Mouse (Mus musculus): ENCODE results near the gene Insl3. TPM values are rescaled to one million over a fixed set of nuclear protein-coding genes. Genes with fewer than 3 reads are reported as not detected.

Gene Insl3
- total and polyA plus RNA-seq, 3 experiments, result 0.54 to 4.4 TPM; not detected in 1

DNA sequence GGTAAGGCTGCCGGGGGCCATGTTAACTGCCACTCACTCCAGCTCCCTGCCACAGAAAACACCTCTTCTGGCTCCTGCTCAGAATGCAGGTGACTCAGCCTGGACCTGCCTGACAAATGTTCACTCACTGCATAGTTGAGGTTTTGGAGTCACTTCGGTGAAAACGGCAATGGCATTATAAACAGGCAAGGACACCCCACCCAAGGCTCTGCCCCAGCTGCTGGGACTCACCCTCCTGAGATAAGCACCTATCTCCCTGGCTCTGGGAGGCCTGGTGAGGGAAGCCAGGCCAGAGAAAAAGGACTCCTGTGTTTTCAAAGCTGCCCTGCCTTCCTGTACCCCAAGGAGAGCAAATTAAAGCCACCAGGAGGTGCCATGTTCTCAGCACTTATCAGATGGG lies 13.9 kb downstream of the Insl3 start:
- Histone ChIP-seq H3K9ac (ENCODE audit: control insufficient read depth, low read depth, low read length, poor library complexity, severe bottlenecking) (peak overlapping the region; percentile 51; the same call in 1 of the 2 replicates), H3K27me3 (ENCODE audit: control insufficient read depth in 1 of 2, insufficient read depth in 2 of 2, low read length in 2 of 2) (no peaks in the 10 kb centered on the region), H3K36me3 (ENCODE audit: control insufficient read depth in 1 of 2, insufficient read depth in 2 of 2, low read length in 2 of 2) (peaks cover 0 to 8% of the 10 kb centered on the region in 2 experiments; a peak in 2 of 4 replicates), H3K9me3 (replicated peaks; ENCODE audit: insufficient read depth, low read length) (no peaks in the 10 kb centered on the region), H3K27ac (ENCODE audit: control insufficient read depth, low read depth, low read length) (peak overlapping the region; percentile 39), H3K4me3 (ENCODE audit: control insufficient read depth in 1 of 2, insufficient read depth in 1 of 2, low read depth in 2 of 2, low read length in 2 of 2) (peak overlapping the region; percentile 20 to 38), H3K79me2 (ENCODE audit: control insufficient read depth, insufficient read depth, low read length, poor library complexity) (no peaks in the 10 kb centered on the region), H3K4me1 (ENCODE audit: control insufficient read depth in 1 of 2, insufficient read depth in 2 of 2, low read length in 2 of 2) (peaks cover 10 to 21% of the 10 kb centered on the region in 2 experiments)
- DNase-seq (ENCODE audit: low read depth, low spot score), result peak; percentile 65
- no peak for TF ChIP-seq MEF2A (IDR thresholded peaks at IDR 0.05; ENCODE audit: extremely low read depth, insufficient replicate concordance, low read depth, low read length, poor library complexity, severe bottlenecking)
- no peak for TF ChIP-seq MYC (IDR thresholded peaks at IDR 0.05; ENCODE audit: low read depth, low read length)
- TF ChIP-seq E2F4 (IDR thresholded peaks at IDR 0.05; ENCODE audit: borderline replicate concordance, low read depth, low read length), result no peak
- peak; percentile 55 for TF ChIP-seq TCF12 (IDR thresholded peaks at IDR 0.05; ENCODE audit: low read depth, low read length)
- peak; percentile 78 for TF ChIP-seq ETS1 (IDR thresholded peaks at IDR 0.05; ENCODE audit: low read depth, low read length)
- peak; percentile 58 for TF ChIP-seq SIN3A (IDR thresholded peaks at IDR 0.05; ENCODE audit: low read length)
- TF ChIP-seq BHLHE40 (IDR thresholded peaks at IDR 0.05; ENCODE audit: borderline replicate concordance, low read depth, low read length), result no peak
- TF ChIP-seq KAT2A (conservative IDR thresholded peaks at IDR 0.05; ENCODE audit: low read depth, low read length), result no peak
- TF ChIP-seq CHD1 (IDR thresholded peaks at IDR 0.05; ENCODE audit: low read depth, low read length), result no peak
- no peak for TF ChIP-seq JUND (IDR thresholded peaks at IDR 0.05; ENCODE audit: low read depth, low read length)
- no peak for TF ChIP-seq MAFK (IDR thresholded peaks at IDR 0.05; ENCODE audit: borderline replicate concordance, low read depth, low read length)
- 0 out of 2 replicates have a peak, but pooled peaks have one; percentile 19 for TF ChIP-seq MXI1 (IDR thresholded peaks at IDR 0.05; ENCODE audit: low read depth, low read length)
- TF ChIP-seq MAZ (IDR thresholded peaks at IDR 0.05; ENCODE audit: low read depth, low read length), result no peak
- no peak for TF ChIP-seq HCFC1 (IDR thresholded peaks at IDR 0.05; ENCODE audit: low read depth, low read length)
- TF ChIP-seq RAD21 (IDR thresholded peaks at IDR 0.05; ENCODE audit: low read depth, low read length), result no peak
- TF ChIP-seq CHD2 (IDR thresholded peaks at IDR 0.05; ENCODE audit: low read length), result no peak
- no peak; the same call in 1 of the 2 replicates for TF ChIP-seq SMC3 (IDR thresholded peaks at IDR 0.05; ENCODE audit: low read depth, low read length)
- TF ChIP-seq GABPA (IDR thresholded peaks at IDR 0.05; ENCODE audit: low read depth, low read length), result no peak
- TF ChIP-seq ZKSCAN1 (IDR thresholded peaks at IDR 0.05; ENCODE audit: low read depth, low read length), result no peak
- TF ChIP-seq ZC3H11A (IDR thresholded peaks at IDR 0.05; ENCODE audit: low read depth, low read length), result no peak
- TF ChIP-seq POLR2AphosphoS2 (IDR thresholded peaks at IDR 0.05; ENCODE audit: low read length), result no peak
- TF ChIP-seq ZMIZ1 (IDR thresholded peaks at IDR 0.05; ENCODE audit: low read depth, low read length), result no peak
- TF ChIP-seq ELF1 (IDR thresholded peaks at IDR 0.05; ENCODE audit: low read depth, low read length), result no peak
- TF ChIP-seq RCOR1 (IDR thresholded peaks at IDR 0.05; ENCODE audit: low read depth, low read length), result no peak
- TF ChIP-seq EP300 (IDR thresholded peaks at IDR 0.05; ENCODE audit: low read depth in 1 of 2, low read length in 2 of 2), result peak; percentile 66 to 71
- no peak for TF ChIP-seq NELFE (IDR thresholded peaks at IDR 0.05; ENCODE audit: low read depth, low read length)
- no peak for TF ChIP-seq NRF1 (IDR thresholded peaks at IDR 0.05; ENCODE audit: insufficient read depth, low read depth, low read length, poor library complexity, severe bottlenecking)
- TF ChIP-seq TAL1 (IDR thresholded peaks at IDR 0.05; ENCODE audit: low read length), result peak; percentile 14; the same call in 1 of the 2 replicates
- TF ChIP-seq GATA1 (IDR thresholded peaks at IDR 0.05; ENCODE audit: low read depth, low read length), result peak; percentile 62; the same call in 1 of the 2 replicates
- TF ChIP-seq POLR2A (IDR thresholded peaks at IDR 0.05; ENCODE audit: control insufficient read depth in 1 of 2, insufficient read depth in 1 of 2, low read depth in 1 of 2, low read length in 2 of 2, poor library complexity in 1 of 2), result no peak
- peak; percentile 21; the same call in 1 of the 2 replicates for TF ChIP-seq TBP (IDR thresholded peaks at IDR 0.05; ENCODE audit: low read depth, low read length)
- TF ChIP-seq MAX (IDR thresholded peaks at IDR 0.05; ENCODE audit: low read length), result no peak
- TF ChIP-seq POLR2AphosphoS5 (IDR thresholded peaks at IDR 0.05; ENCODE audit: borderline replicate concordance, low read depth, low read length), result no peak
- TF ChIP-seq USF1 (IDR thresholded peaks at IDR 0.05; ENCODE audit: low read depth, low read length), result no peak; the same call in 1 of the 2 replicates
- TF ChIP-seq CTCF (IDR thresholded peaks at IDR 0.05 in 2 of 3, conservative IDR thresholded peaks at IDR 0.05 in 1 of 3; ENCODE audit: control insufficient read depth in 1 of 3, insufficient read depth in 1 of 3, low read depth in 2 of 3, low read length in 3 of 3, poor library complexity in 1 of 3, severe bottlenecking in 1 of 3), result peak in 1 of 3 experiments; percentile 23; a peak in 2 of 6 replicates
- no peak for TF ChIP-seq USF2 (IDR thresholded peaks at IDR 0.05; ENCODE audit: borderline replicate concordance in 1 of 2, insufficient read depth in 1 of 2, low read depth in 1 of 2, low read length in 2 of 2)
- TF ChIP-seq UBTF (IDR thresholded peaks at IDR 0.05; ENCODE audit: borderline replicate concordance, insufficient read depth, low read depth, low read length), result no peak
